Mouse (Mus musculus) spleen, embryonic (tissue): ENCODE results near the gene Bend5.

ENCODE experiments used
- CTCF ChIA-PET: fragments of 350-600 bp; sonication (Branson Sonifier 250); formaldehyde crosslinking; loops from one replicate; lab custom pipeline; 2022; lab: Charles Lee

Bend5 gene

GRCm38 (mm10) chr4:111442435-111443238 lies 27.8 kb downstream of the Bend5 start:
- CTCF ChIA-PET, result interaction anchor here (0.6 kb wide), 1 partner anchor 55 kb away, joined by 4 read pairs; no protein-coding TSS in a partner anchor

GRCm38 (mm10) chr4:111443906-111444615 lies 29.3 kb downstream of the Bend5 start:
- CTCF ChIA-PET, result no interaction called here

- CTCF ChIA-PET, result no interaction called here
Observed at GRCm38 (mm10) chr4:111444616-111445160, 29.9 kb downstream of the Bend5 start.

- CTCF ChIA-PET, result no interaction called here
Observed at GRCm38 (mm10) chr4:111447918-111448317, 33.1 kb downstream of the Bend5 start.

GRCm38 (mm10) chr4:111448586-111448985 lies 33.8 kb downstream of the Bend5 start:
- CTCF ChIA-PET, result interaction anchor here (0.5 kb wide), 1 partner anchor 321 kb away, joined by 9 read pairs; no protein-coding TSS in a partner anchor

- CTCF ChIA-PET, result no interaction called here
Observed at GRCm38 (mm10) chr4:111449442-111450199, 34.8 kb downstream of the Bend5 start.

- CTCF ChIA-PET, result interaction anchor here (0.6 kb wide), 1 partner anchor 1793 kb away, joined by 6 read pairs; no protein-coding TSS in a partner anchor
Observed at GRCm38 (mm10) chr4:111451283-111451918, 36.6 kb downstream of the Bend5 start.

GRCm38 (mm10) chr4:111452192-111452591 lies 37.4 kb downstream of the Bend5 start:
- CTCF ChIA-PET, result no interaction called here

GRCm38 (mm10) chr4:111453275-111453674 lies 38.5 kb downstream of the Bend5 start:
- CTCF ChIA-PET, result interaction anchor here (0.7 kb wide), 1 partner anchor 377 kb away, joined by 6 read pairs; no protein-coding TSS in a partner anchor

- CTCF ChIA-PET, result no interaction called here
Observed at GRCm38 (mm10) chr4:111455621-111456020, 40.8 kb downstream of the Bend5 start.

- CTCF ChIA-PET, result interaction anchor here (0.6 to 1.1 kb wide), 2 partner anchors 30 to 96 kb away, joined by 3 read pairs; no protein-coding TSS in a partner anchor
Observed at GRCm38 (mm10) chr4:111457568-111457967, 42.8 kb downstream of the Bend5 start.

GRCm38 (mm10) chr4:111467293-111467773 lies 52.5 kb downstream of the Bend5 start:
- CTCF ChIA-PET, result no interaction called here

GRCm38 (mm10) chr4:111467796-111468195 lies 53.0 kb downstream of the Bend5 start:
- CTCF ChIA-PET, result no interaction called here

GRCm38 (mm10) chr4:111469847-111470246 lies 55.0 kb downstream of the Bend5 start:
- CTCF ChIA-PET, result no interaction called here

GRCm38 (mm10) chr4:111471726-111472125 lies 56.9 kb downstream of the Bend5 start:
- CTCF ChIA-PET, result no interaction called here

GRCm38 (mm10) chr4:111472511-111472910 lies 57.7 kb downstream of the Bend5 start:
- CTCF ChIA-PET, result no interaction called here

GRCm38 (mm10) chr4:111473014-111473413 lies 58.2 kb downstream of the Bend5 start:
- CTCF ChIA-PET, result no interaction called here

GRCm38 (mm10) chr4:111475374-111475971 lies 60.7 kb downstream of the Bend5 start:
- CTCF ChIA-PET, result no interaction called here

- CTCF ChIA-PET, result no interaction called here
Observed at GRCm38 (mm10) chr4:111477507-111477906, 62.7 kb downstream of the Bend5 start.

GRCm38 (mm10) chr4:111483499-111483898 lies 68.7 kb downstream of the Bend5 start:
- CTCF ChIA-PET, result interaction anchor here (0.7 kb wide), 1 partner anchor 199 kb away, joined by 4 read pairs; no protein-coding TSS in a partner anchor
